Mouse (Mus musculus): ENCODE results near the gene Pou5f1. TPM values are rescaled to one million over a fixed set of nuclear protein-coding genes. Genes with fewer than 3 reads are reported as not detected.

The Pou5f1 gene
- polyA plus RNA-seq, 1 experiment from 2014 or later: not detected

DNA sequence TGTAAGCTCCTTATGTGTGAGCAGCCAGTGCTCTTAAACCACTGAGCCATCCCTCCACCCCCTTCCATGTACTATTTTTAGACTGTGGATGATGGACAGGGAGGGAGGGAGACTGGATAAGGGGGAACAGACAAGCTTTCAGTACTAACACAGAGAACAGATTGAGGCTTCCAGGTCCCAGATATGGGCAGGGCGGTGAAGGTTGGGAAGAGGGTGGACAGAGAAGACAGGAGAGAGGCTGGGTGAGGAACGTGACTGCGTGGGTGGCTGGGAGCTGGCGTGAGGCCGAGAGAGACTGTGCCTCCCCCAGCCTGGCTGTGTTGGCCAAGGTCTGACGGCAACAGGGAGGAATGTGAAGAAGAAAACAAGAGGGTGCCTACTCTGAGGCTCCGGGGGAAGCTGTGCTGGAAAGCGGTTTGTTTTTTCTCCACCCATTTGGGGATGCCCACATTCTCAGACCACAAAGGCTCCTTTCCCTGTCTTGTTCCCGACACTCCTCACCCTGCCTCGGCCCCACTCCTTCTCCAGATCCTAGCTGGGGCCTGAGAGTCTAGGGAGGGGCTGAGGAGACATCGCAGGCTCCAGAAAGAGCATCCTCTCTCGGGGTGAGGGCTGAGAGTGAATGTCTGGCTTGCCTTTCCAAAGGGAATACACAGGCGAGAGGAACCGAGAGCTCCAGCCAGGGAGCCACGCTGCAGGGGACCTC, 43.8 kb downstream of the Pou5f1 start:
- H3K9ac ChIP-seq (ENCODE audit: low read length): no peak overlapping the region
- WGBS: 31% methylated on average over 15 of the region's 15 CpGs
- H3K36me3 ChIP-seq (ENCODE audit: control insufficient read depth, insufficient read depth, low read length): no peaks in the 10 kb centered on the region
- peak overlapping the region; percentile 84 for H3K27ac ChIP-seq (ENCODE audit: low read depth)
- no peak overlapping the region for H3K4me3 ChIP-seq (ENCODE audit: low read depth, low read length)
- 0 out of 2 replicates have a peak overlapping the region, but pooled peaks have one; percentile 12 for H3K4me2 ChIP-seq (ENCODE audit: low read length)
- ATAC-seq (replicated peaks; ENCODE audit: low FRiP score, low TSS enrichment, low read depth): peak; percentile 22
- H3K27me3 ChIP-seq (replicated peaks; ENCODE audit: control insufficient read depth, insufficient read depth, low read length): no peaks in the 10 kb centered on the region
- H3K4me1 ChIP-seq (replicated peaks; ENCODE audit: control insufficient read depth, insufficient read depth, low read length): 0 out of 2 replicates have a peak, but pooled peaks cover 7% of the 10 kb centered on the region
- peak; percentile 75 for DNase-seq (ENCODE audit: low spot score)
- H3K9me3 ChIP-seq (ENCODE audit: control insufficient read depth, low read length): no peaks in the 10 kb centered on the region

- H3K4me1 ChIP-seq (replicated peaks; ENCODE audit: control insufficient read depth, insufficient read depth, low read length): 0 out of 2 replicates have a peak, but pooled peaks cover 7% of the 10 kb centered on the region
- no peaks in the 10 kb centered on the region for H3K27me3 ChIP-seq (replicated peaks; ENCODE audit: control insufficient read depth, insufficient read depth, low read length)
- H3K4me3 ChIP-seq (ENCODE audit: low read depth, low read length): no peak overlapping the region
- peak overlapping the region; percentile 84 for H3K27ac ChIP-seq (ENCODE audit: low read depth)
- WGBS: 97% methylated on average over 4 of the region's 4 CpGs
- H3K9me3 ChIP-seq (ENCODE audit: control insufficient read depth, low read length): no peaks in the 10 kb centered on the region
- ATAC-seq (replicated peaks; ENCODE audit: low FRiP score, low TSS enrichment, low read depth): no peak
- no peak for DNase-seq (ENCODE audit: low spot score)
- H3K36me3 ChIP-seq (ENCODE audit: control insufficient read depth, insufficient read depth, low read length): no peaks in the 10 kb centered on the region
- H3K9ac ChIP-seq (ENCODE audit: low read length): no peak overlapping the region
- 0 out of 2 replicates have a peak overlapping the region, but pooled peaks have one; percentile 12 for H3K4me2 ChIP-seq (ENCODE audit: low read length)
Measured at GRCm38 (mm10) chr17:35550143-35550494, 44.3 kb downstream of the Pou5f1 start.

- peak overlapping the region; percentile 43; the same call in 1 of the 2 replicates for H3K27ac ChIP-seq (ENCODE audit: low read depth)
- no peak for DNase-seq (ENCODE audit: low spot score)
- no peaks in the 10 kb centered on the region for H3K27me3 ChIP-seq (replicated peaks; ENCODE audit: control insufficient read depth, insufficient read depth, low read length)
- H3K4me1 ChIP-seq (replicated peaks; ENCODE audit: control insufficient read depth, insufficient read depth, low read length): 0 out of 2 replicates have a peak, but pooled peaks cover 7% of the 10 kb centered on the region
- no peak overlapping the region for H3K4me2 ChIP-seq (ENCODE audit: low read length)
- no peak overlapping the region for H3K9ac ChIP-seq (ENCODE audit: low read length)
- ATAC-seq (replicated peaks; ENCODE audit: low FRiP score, low TSS enrichment, low read depth): no peak
- H3K9me3 ChIP-seq (ENCODE audit: control insufficient read depth, low read length): no peaks in the 10 kb centered on the region
- H3K4me3 ChIP-seq (ENCODE audit: low read depth, low read length): no peak overlapping the region
- WGBS: 47% methylated on average over 8 of the region's 8 CpGs
- no peaks in the 10 kb centered on the region for H3K36me3 ChIP-seq (ENCODE audit: control insufficient read depth, insufficient read depth, low read length)
Measured at GRCm38 (mm10) chr17:35550871-35551270, 45.1 kb downstream of the Pou5f1 start.

DNA sequence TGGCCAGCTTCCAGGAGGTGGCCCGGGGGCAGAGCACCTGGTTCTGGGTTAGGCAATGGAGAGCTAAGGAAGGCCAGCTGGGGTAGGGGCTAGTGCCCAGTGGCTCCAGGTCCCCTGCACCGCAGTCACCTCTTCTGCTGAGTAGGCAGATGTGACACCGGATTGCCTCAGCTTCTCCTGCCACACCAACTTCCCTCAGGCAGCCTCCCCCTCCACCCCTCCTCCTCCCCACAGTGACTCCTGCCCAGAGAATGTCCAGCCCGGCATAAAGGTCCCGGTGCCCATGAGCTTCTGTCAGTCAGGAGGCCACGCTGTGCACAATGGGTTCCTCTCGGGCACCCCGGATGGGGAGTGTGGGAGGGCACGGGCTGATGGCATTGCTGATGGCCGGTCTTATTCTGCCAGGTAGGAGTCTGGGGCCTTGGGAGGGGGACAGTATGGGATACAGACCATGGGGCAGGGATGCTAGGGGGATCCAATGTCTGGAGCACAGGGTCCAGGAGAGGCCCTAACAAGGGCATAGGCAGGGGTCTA, 46.1 kb downstream of the Pou5f1 start, which contains the start of gene Cdsn:
Cdsn (plus strand) TSS at position 248 of the 534 bp plus-strand sequence.
- H3K27me3 ChIP-seq (replicated peaks; ENCODE audit: control insufficient read depth, insufficient read depth, low read length): no peaks in the 10 kb centered on the region
- no peak within 1 kb of the TSS for H3K9ac ChIP-seq (ENCODE audit: low read length)
- 0 out of 2 replicates have a peak, but pooled peaks cover 7% of the 10 kb centered on the region for H3K4me1 ChIP-seq (replicated peaks; ENCODE audit: control insufficient read depth, insufficient read depth, low read length)
- H3K9me3 ChIP-seq (ENCODE audit: control insufficient read depth, low read length): no peaks in the 10 kb centered on the region
- no peak for ATAC-seq (replicated peaks; ENCODE audit: low FRiP score, low TSS enrichment, low read depth)
- H3K27ac ChIP-seq (ENCODE audit: low read depth): no peak within 1 kb of the TSS
- H3K4me3 ChIP-seq (ENCODE audit: low read depth, low read length): no peak within 1 kb of the TSS
- WGBS: 76% methylated on average over 9 of the region's 10 CpGs
- H3K36me3 ChIP-seq (ENCODE audit: control insufficient read depth, insufficient read depth, low read length): no peaks in the 10 kb centered on the region
- DNase-seq (ENCODE audit: low spot score): no peak
- no peak within 1 kb of the TSS for H3K4me2 ChIP-seq (ENCODE audit: low read length)

DNA sequence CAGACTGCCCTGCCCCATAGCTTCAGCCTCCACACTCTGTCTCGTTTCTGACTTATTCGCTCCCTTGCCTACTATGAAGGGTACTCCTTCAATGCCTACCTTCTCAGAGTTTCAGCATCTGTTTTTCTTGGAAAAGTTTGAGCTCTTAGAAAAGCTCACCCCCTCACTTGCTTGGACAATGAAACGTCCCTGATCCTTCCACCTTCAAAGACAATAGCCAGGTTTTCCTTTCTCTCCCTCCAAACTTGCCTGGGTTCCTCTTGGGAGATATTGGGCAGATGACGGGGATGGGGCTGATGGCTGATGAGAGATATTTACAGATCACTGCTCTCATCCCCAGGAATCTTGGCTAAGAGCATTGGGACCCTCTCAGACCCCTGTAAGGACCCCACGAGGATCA, 48.5 kb downstream of the Pou5f1 start:
- H3K27ac ChIP-seq (ENCODE audit: low read depth): no peak overlapping the region
- H3K9ac ChIP-seq (ENCODE audit: low read length): no peak overlapping the region
- H3K4me1 ChIP-seq (replicated peaks; ENCODE audit: control insufficient read depth, insufficient read depth, low read length): 0 out of 2 replicates have a peak, but pooled peaks cover 5% of the 10 kb centered on the region
- ATAC-seq (replicated peaks; ENCODE audit: low FRiP score, low TSS enrichment, low read depth) (no peak), DNase-seq (ENCODE audit: low spot score) (no peak)
- H3K4me2 ChIP-seq (ENCODE audit: low read length): no peak overlapping the region
- no peaks in the 10 kb centered on the region for H3K27me3 ChIP-seq (replicated peaks; ENCODE audit: control insufficient read depth, insufficient read depth, low read length)
- H3K9me3 ChIP-seq (ENCODE audit: control insufficient read depth, low read length): no peaks in the 10 kb centered on the region
- no peak overlapping the region for H3K4me3 ChIP-seq (ENCODE audit: low read depth, low read length)
- H3K36me3 ChIP-seq (ENCODE audit: control insufficient read depth, insufficient read depth, low read length): no peaks in the 10 kb centered on the region
- WGBS: 85% methylated on average over 5 of the region's 5 CpGs

DNA sequence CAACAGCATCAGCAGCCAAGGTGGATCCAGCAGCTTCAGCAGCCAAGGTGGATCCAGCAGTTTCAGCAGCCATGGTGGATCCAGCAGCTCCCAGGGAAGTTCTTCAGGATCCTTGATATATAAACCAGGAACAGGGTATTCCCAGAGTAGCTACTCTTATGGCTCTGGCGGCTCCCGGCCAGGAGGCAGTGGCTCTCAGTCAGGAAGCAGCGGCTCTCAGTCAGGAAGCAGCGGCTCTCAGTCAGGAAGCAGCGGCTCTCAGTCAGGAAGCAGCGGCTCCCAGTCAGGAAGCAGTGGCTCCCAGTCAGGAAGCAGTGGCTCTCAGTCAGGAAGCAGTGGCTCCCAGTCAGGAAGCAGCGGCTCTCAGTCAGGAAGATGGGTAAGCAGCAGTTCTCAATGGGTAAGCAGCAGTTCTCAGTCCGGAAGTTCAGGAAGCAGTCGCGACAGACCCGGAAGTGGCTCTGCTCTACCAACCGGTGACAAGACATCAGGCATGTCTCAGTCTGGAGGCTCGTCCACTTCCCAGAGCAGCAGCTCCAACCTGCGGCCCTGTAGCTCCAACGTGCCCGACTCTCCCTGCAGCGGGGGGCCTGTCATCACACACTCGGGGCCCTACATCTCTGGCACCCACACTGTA, 49.1 kb downstream of the Pou5f1 start:
- no peaks in the 10 kb centered on the region for H3K27me3 ChIP-seq (replicated peaks; ENCODE audit: control insufficient read depth, insufficient read depth, low read length)
- no peak overlapping the region for H3K27ac ChIP-seq (ENCODE audit: low read depth)
- no peaks in the 10 kb centered on the region for H3K9me3 ChIP-seq (ENCODE audit: control insufficient read depth, low read length)
- ATAC-seq (replicated peaks; ENCODE audit: low FRiP score, low TSS enrichment, low read depth): no peak
- H3K9ac ChIP-seq (ENCODE audit: low read length): no peak overlapping the region
- 0 out of 2 replicates have a peak, but pooled peaks cover 3% of the 10 kb centered on the region for H3K4me1 ChIP-seq (replicated peaks; ENCODE audit: control insufficient read depth, insufficient read depth, low read length)
- H3K4me2 ChIP-seq (ENCODE audit: low read length): no peak overlapping the region
- 91% methylated on average over 18 of the region's 18 CpGs for WGBS
- no peak overlapping the region for H3K4me3 ChIP-seq (ENCODE audit: low read depth, low read length)
- no peak for DNase-seq (ENCODE audit: low spot score)
- no peaks in the 10 kb centered on the region for H3K36me3 ChIP-seq (ENCODE audit: control insufficient read depth, insufficient read depth, low read length)

DNA sequence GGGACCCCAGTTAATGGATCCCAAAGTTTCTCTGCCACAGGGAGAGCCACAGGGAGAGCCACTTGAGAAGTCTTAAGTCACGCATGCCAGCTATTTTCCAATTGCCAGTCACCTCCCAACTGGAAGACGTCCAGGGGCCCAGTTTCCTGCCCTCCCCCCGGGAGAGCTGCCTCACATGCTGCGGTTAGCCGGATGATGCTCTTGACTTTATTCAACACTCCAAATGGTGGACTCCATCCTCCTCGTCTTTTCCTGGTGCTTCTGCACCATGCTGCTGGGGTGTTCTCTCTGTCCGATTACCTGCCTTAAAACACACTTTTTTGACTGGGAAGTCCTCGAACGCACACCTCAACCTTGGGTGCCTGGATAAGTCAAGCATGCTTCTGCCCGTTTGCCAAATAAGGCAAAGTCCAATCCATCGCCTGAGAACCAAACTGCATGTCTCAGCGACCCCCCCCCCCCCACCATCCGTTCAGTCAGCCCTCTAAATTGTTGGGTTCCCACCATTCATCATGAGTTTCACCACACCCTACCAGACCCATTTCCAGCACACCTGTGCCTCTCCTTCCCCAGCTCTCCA, 50.5 kb downstream of the Pou5f1 start:
- WGBS: 88% methylated on average over 13 of the region's 13 CpGs
- H3K9me3 ChIP-seq (ENCODE audit: control insufficient read depth, low read length): no peaks in the 10 kb centered on the region
- H3K36me3 ChIP-seq (ENCODE audit: control insufficient read depth, insufficient read depth, low read length): no peaks in the 10 kb centered on the region
- no peak overlapping the region for H3K4me3 ChIP-seq (ENCODE audit: low read depth, low read length)
- H3K4me2 ChIP-seq (ENCODE audit: low read length): no peak overlapping the region
- ATAC-seq (replicated peaks; ENCODE audit: low FRiP score, low TSS enrichment, low read depth) (no peak), DNase-seq (ENCODE audit: low spot score) (no peak)
- H3K9ac ChIP-seq (ENCODE audit: low read length): no peak overlapping the region
- H3K4me1 ChIP-seq (replicated peaks; ENCODE audit: control insufficient read depth, insufficient read depth, low read length): no peaks in the 10 kb centered on the region
- H3K27me3 ChIP-seq (replicated peaks; ENCODE audit: control insufficient read depth, insufficient read depth, low read length): no peaks in the 10 kb centered on the region
- no peak overlapping the region for H3K27ac ChIP-seq (ENCODE audit: low read depth)

DNA sequence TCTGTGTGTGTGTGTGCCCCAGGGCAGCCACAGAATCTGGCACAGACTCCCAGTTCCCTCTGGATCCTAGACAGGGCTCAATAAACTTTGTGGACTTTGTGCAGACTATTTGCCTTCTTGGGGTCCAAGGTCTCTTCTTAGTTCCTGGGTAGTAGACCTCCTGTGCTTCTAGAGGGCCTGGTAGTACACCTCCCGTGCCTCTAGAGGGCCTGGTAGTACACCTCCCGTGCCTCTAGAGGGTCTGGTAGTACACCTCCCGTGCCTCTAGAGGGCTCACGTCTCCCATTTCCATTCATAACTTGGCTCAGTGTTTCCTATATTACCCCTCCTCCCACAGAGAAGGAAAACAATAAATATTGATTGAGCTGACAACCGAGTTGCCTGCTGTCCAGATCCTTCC, 51.0 kb downstream of the Pou5f1 start:
- no peak overlapping the region for H3K4me2 ChIP-seq (ENCODE audit: low read length)
- H3K9ac ChIP-seq (ENCODE audit: low read length): no peak overlapping the region
- H3K36me3 ChIP-seq (ENCODE audit: control insufficient read depth, insufficient read depth, low read length): no peaks in the 10 kb centered on the region
- WGBS: 24% methylated on average over 5 of the region's 5 CpGs
- DNase-seq (ENCODE audit: low spot score) (peak; percentile 62), ATAC-seq (replicated peaks; ENCODE audit: low FRiP score, low TSS enrichment, low read depth) (peak; percentile 68)
- no peaks in the 10 kb centered on the region for H3K4me1 ChIP-seq (replicated peaks; ENCODE audit: control insufficient read depth, insufficient read depth, low read length)
- H3K9me3 ChIP-seq (ENCODE audit: control insufficient read depth, low read length): no peaks in the 10 kb centered on the region
- no peak overlapping the region for H3K27ac ChIP-seq (ENCODE audit: low read depth)
- no peaks in the 10 kb centered on the region for H3K27me3 ChIP-seq (replicated peaks; ENCODE audit: control insufficient read depth, insufficient read depth, low read length)
- H3K4me3 ChIP-seq (ENCODE audit: low read depth, low read length): no peak overlapping the region
